Mouse (Mus musculus) MEL (cell line): ENCODE measurements at regions not wholly inside any gene's neighbourhood (a gene's known extent, or its start where the extent isn't known, plus 50 kb on each side); places are given as distances from the start of the nearest gene placed in this dataset.

Experiments
- DNase-seq: peaks from one replicate; pipeline ENCODE4 v3.0.0; 2011; ENCODE audit warnings: low read depth, low spot score
- H3K27ac ChIP-seq: 2 replicates; pipeline ENCODE4 v1.5.1; 2012; ENCODE audit warnings: low read depth, mild to moderate bottlenecking, control low read depth, low read length, moderate library complexity; ENCODE audit not compliant: control insufficient read depth
- H3K27me3 ChIP-seq, 2 experiments: fragments of 150-350 bp in 1 of 2; sonication (generic) in 1 of 2; 2 replicates each; pipeline ENCODE4 v1.6.1; 2012; ENCODE audit warnings: low read length in 2 of 2, mild to moderate bottlenecking in 2 of 2, improper control_type of control experiment in 1 of 2, moderate library complexity in 1 of 2; ENCODE audit not compliant: insufficient read depth in 2 of 2, control insufficient read depth in 1 of 2
- H3K36me3 ChIP-seq, 2 experiments: 2 replicates each; pipeline ENCODE4 v1.6.1; 2012 to 2014; ENCODE audit warnings: low read length in 2 of 2, improper control_type of control experiment in 1 of 2, inconsistent platforms in 1 of 2, mild to moderate bottlenecking in 1 of 2; ENCODE audit not compliant: insufficient read depth in 2 of 2, control insufficient read depth in 1 of 2
- H3K4me1 ChIP-seq, 2 experiments: fragments of 150-350 bp in 1 of 2; sonication (generic) in 1 of 2; 2 replicates each; pipeline ENCODE4 v1.6.1; 2012; ENCODE audit warnings: low read length in 2 of 2, improper control_type of control experiment in 1 of 2, mild to moderate bottlenecking in 1 of 2; ENCODE audit not compliant: insufficient read depth in 2 of 2, control insufficient read depth in 1 of 2
- H3K4me3 ChIP-seq, 2 experiments: fragments of 150-350 bp in 1 of 2; sonication (generic) in 1 of 2; 2 replicates each; pipeline ENCODE4 v1.5.1; 2012; ENCODE audit warnings: low read depth in 2 of 2, low read length in 2 of 2, mild to moderate bottlenecking in 2 of 2, moderate library complexity in 2 of 2, control low read depth in 1 of 2, improper control_type of control experiment in 1 of 2; ENCODE audit not compliant: control insufficient read depth in 1 of 2, insufficient read depth in 1 of 2
- H3K79me2 ChIP-seq: 2 replicates; pipeline ENCODE4 v1.6.1; 2012; ENCODE audit warnings: mild to moderate bottlenecking, low read length, moderate library complexity; ENCODE audit not compliant: control insufficient read depth, poor library complexity, insufficient read depth
- H3K9ac ChIP-seq: 2 replicates; pipeline ENCODE4 v1.6.1; 2012; ENCODE audit warnings: low read depth, mild to moderate bottlenecking, control low read depth, low read length, moderate library complexity; ENCODE audit not compliant: control insufficient read depth, poor library complexity, severe bottlenecking
- H3K9me3 ChIP-seq: fragments of 150-350 bp; sonication (generic); replicated peaks from 2 replicates; pipeline ENCODE4 v1.6.1; 2012; ENCODE audit warnings: mild to moderate bottlenecking, low read length, improper control_type of control experiment, moderate library complexity; ENCODE audit not compliant: insufficient read depth
- CHD1 ChIP-seq: IDR thresholded peaks from 2 replicates; pipeline ENCODE4 v1.6.1; 2012; ENCODE audit warnings: low read depth, mild to moderate bottlenecking, inconsistent platforms, low read length, improper control_type of control experiment
- CTCF ChIP-seq, 3 experiments: IDR thresholded peaks in 2 of 3; conservative IDR thresholded peaks in 1 of 3; 2 replicates each; pipeline ENCODE4 v1.5.1; 2011 to 2012; ENCODE audit warnings: low read length in 3 of 3, low read depth in 2 of 3, mild to moderate bottlenecking in 2 of 3, improper control_type of control experiment in 1 of 3, inconsistent platforms in 1 of 3, mixed read lengths in 1 of 3, moderate library complexity in 1 of 3; ENCODE audit not compliant: control insufficient read depth in 1 of 3, insufficient read depth in 1 of 3, poor library complexity in 1 of 3, severe bottlenecking in 1 of 3
- ELF1 ChIP-seq: IDR thresholded peaks from 2 replicates; pipeline ENCODE4 v1.6.1; 2014; ENCODE audit warnings: low read depth, mild to moderate bottlenecking, inconsistent platforms, low read length, improper control_type of control experiment, moderate library complexity
- EP300 ChIP-seq, 2 experiments: IDR thresholded peaks; 2 replicates each; pipeline ENCODE4 v1.6.1; 2011; ENCODE audit warnings: improper control_type of control experiment in 2 of 2, low read length in 2 of 2, low read depth in 1 of 2, mild to moderate bottlenecking in 1 of 2
- ETS1 ChIP-seq: IDR thresholded peaks from 2 replicates; pipeline ENCODE4 v1.6.1; 2012; ENCODE audit warnings: low read depth, mild to moderate bottlenecking, inconsistent platforms, low read length, improper control_type of control experiment, moderate library complexity
- GATA1 ChIP-seq: IDR thresholded peaks from 2 replicates; pipeline ENCODE4 v1.6.1; 2011; ENCODE audit warnings: low read depth, low read length, improper control_type of control experiment
- HCFC1 ChIP-seq: IDR thresholded peaks from 2 replicates; pipeline ENCODE4 v1.6.1; 2012; ENCODE audit warnings: low read depth, mild to moderate bottlenecking, inconsistent platforms, low read length, improper control_type of control experiment, moderate library complexity
- MAFK ChIP-seq: IDR thresholded peaks from 2 replicates; pipeline ENCODE4 v1.6.1; 2011; ENCODE audit warnings: low read depth, mild to moderate bottlenecking, low read length, improper control_type of control experiment, borderline replicate concordance
- MEF2A ChIP-seq: IDR thresholded peaks from 2 replicates; pipeline ENCODE4 v1.6.1; 2014; ENCODE audit warnings: low read depth, mild to moderate bottlenecking, inconsistent platforms, low read length, improper control_type of control experiment; ENCODE audit not compliant: poor library complexity, insufficient replicate concordance, severe bottlenecking; ENCODE audit errors: extremely low read depth
- MYB ChIP-seq: IDR thresholded peaks from 2 replicates; pipeline ENCODE4 v1.6.1; 2011; ENCODE audit warnings: mild to moderate bottlenecking, low read depth, low read length, improper control_type of control experiment
- MYC ChIP-seq: IDR thresholded peaks from 2 replicates; pipeline ENCODE4 v1.6.1; 2011; ENCODE audit warnings: low read depth, mild to moderate bottlenecking, low read length, improper control_type of control experiment, moderate library complexity
- NELFE ChIP-seq: IDR thresholded peaks from 2 replicates; pipeline ENCODE4 v1.6.1; 2011; ENCODE audit warnings: low read depth, low read length, improper control_type of control experiment
- POLR2AphosphoS5 ChIP-seq: IDR thresholded peaks from 2 replicates; pipeline ENCODE4 v1.6.1; 2012; ENCODE audit warnings: low read depth, borderline replicate concordance, mild to moderate bottlenecking, inconsistent platforms, low read length, moderate library complexity, mixed read lengths
- RAD21 ChIP-seq: IDR thresholded peaks from 2 replicates; pipeline ENCODE4 v1.6.1; 2011; ENCODE audit warnings: mild to moderate bottlenecking, low read depth, low read length, improper control_type of control experiment
- RCOR1 ChIP-seq: IDR thresholded peaks from 2 replicates; pipeline ENCODE4 v1.6.1; 2012; ENCODE audit warnings: low read depth, mild to moderate bottlenecking, inconsistent platforms, low read length, improper control_type of control experiment
- SMC3 ChIP-seq: IDR thresholded peaks from 2 replicates; pipeline ENCODE4 v1.6.1; 2011; ENCODE audit warnings: low read depth, low read length, improper control_type of control experiment
- TAL1 ChIP-seq: IDR thresholded peaks from 2 replicates; pipeline ENCODE4 v1.6.1; 2012; ENCODE audit warnings: mild to moderate bottlenecking, inconsistent platforms, low read length, moderate library complexity, mixed read lengths
- TBP ChIP-seq: IDR thresholded peaks from 2 replicates; pipeline ENCODE4 v1.8.0; 2011; ENCODE audit warnings: low read depth, low read length, improper control_type of control experiment
- TCF12 ChIP-seq: IDR thresholded peaks from 2 replicates; pipeline ENCODE4 v1.6.1; 2014; ENCODE audit warnings: low read depth, mild to moderate bottlenecking, inconsistent platforms, low read length, improper control_type of control experiment, moderate library complexity
- ZC3H11A ChIP-seq: IDR thresholded peaks from 2 replicates; pipeline ENCODE4 v1.6.1; 2012; ENCODE audit warnings: low read depth, mild to moderate bottlenecking, inconsistent platforms, low read length, improper control_type of control experiment
- ZKSCAN1 ChIP-seq: IDR thresholded peaks from 2 replicates; pipeline ENCODE4 v1.6.1; 2012; ENCODE audit warnings: low read depth, mild to moderate bottlenecking, inconsistent platforms, low read length, improper control_type of control experiment, moderate library complexity
- ZNF384 ChIP-seq: IDR thresholded peaks from 2 replicates; pipeline ENCODE4 v1.6.1; 2012; ENCODE audit warnings: low read depth, mild to moderate bottlenecking, inconsistent platforms, low read length, improper control_type of control experiment

DNA sequence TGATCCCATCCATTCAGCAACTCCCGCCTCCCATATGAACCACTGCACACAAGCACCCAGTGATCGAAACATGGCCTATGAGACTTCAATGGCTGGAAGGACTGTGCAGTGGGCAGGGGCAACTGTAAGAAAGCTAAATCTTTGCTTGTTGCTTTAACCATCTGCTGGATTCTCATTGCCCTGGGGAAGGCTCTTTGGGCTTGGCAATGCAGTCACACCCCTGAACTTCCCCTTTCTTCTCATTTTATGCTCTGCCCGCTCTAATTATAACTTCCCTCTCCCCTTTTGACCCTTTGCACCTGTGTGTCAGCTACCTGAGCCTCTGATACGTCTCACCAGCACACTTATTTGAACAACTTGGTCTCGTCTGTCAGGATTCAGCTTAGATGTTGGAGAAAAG is 70.6 kb downstream of the S1pr1 start:
- H3K9ac ChIP-seq = no peak overlapping the region
- DNase-seq = peak; percentile 80
- H3K4me1 ChIP-seq = peaks cover 4 to 16% of the 10 kb centered on the region in 2 experiments; a peak in 3 of 4 replicates
- H3K4me3 ChIP-seq = peak overlapping the region in 1 of 2 experiments; percentile 3; a peak in 2 of 4 replicates
- H3K27me3 ChIP-seq = no peaks in the 10 kb centered on the region
- H3K27ac ChIP-seq = peak overlapping the region; percentile 28; the same call in 1 of the 2 replicates
- H3K36me3 ChIP-seq = peaks cover 0 to 11% of the 10 kb centered on the region in 2 experiments; a peak in 2 of 4 replicates
- H3K9me3 ChIP-seq = no peaks in the 10 kb centered on the region
- 0 out of 2 replicates have a peak, but pooled peaks have one; percentile 34 for TF ChIP-seq RCOR1
- TF ChIP-seq ETS1 = 0 out of 2 replicates have a peak, but pooled peaks have one; percentile 22
- TF ChIP-seq TCF12 = no peak
- TF ChIP-seq CHD1 = no peak
- TF ChIP-seq EP300 (IDR thresholded peaks at IDR 0.05; ENCODE audit: low read depth in 1 of 2, low read length in 2 of 2) = 0 out of 4 replicates have a peak, but pooled peaks have one; percentile 26 to 31
- TF ChIP-seq MYB = no peak
- H3K79me2 ChIP-seq = no peaks in the 10 kb centered on the region

DNA sequence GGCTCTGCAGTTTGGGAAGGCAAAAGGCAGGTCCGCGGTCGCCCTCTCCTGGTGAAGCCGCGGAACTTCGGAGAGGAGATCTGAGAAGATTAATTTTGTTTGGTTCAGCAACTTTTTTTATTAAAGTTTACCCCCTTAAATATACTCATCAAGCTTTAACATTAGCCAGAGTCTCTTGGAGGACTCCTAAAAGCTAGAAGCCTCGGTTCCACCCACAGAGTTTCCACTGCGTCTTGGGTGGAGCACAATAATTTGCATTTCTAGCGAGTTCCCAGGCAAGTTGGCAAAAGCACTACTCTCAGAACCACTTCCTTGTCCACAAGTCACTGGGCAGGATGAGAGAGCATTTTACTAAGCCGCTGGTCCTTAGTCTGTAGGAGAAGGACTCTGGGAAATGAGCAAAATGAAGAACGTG is 72.0 kb downstream of the S1pr1 start:
- H3K9ac ChIP-seq = peak overlapping the region; percentile 60
- peaks cover 4 to 16% of the 10 kb centered on the region in 2 experiments; a peak in 3 of 4 replicates for H3K4me1 ChIP-seq
- H3K36me3 ChIP-seq = peaks cover 0 to 11% of the 10 kb centered on the region in 2 experiments; a peak in 2 of 4 replicates
- H3K27ac ChIP-seq = peak overlapping the region; percentile 40
- H3K79me2 ChIP-seq = no peaks in the 10 kb centered on the region
- H3K4me3 ChIP-seq = peak overlapping the region; percentile 53 to 86
- no peaks in the 10 kb centered on the region for H3K9me3 ChIP-seq
- H3K27me3 ChIP-seq = no peaks in the 10 kb centered on the region
- TF ChIP-seq MYC = no peak
- TF ChIP-seq ZNF384 = 0 out of 2 replicates have a peak, but pooled peaks have one; percentile 36
- TF ChIP-seq RAD21 = peak; percentile 76
- peak; percentile 58; the same call in 1 of the 2 replicates for TF ChIP-seq MAFK
- TF ChIP-seq EP300 (IDR thresholded peaks at IDR 0.05; ENCODE audit: low read depth in 1 of 2, low read length in 2 of 2) = no peak
- TF ChIP-seq ETS1 = peak; percentile 50
- TF ChIP-seq TAL1 = no peak
- TF ChIP-seq ELF1 = 0 out of 2 replicates have a peak, but pooled peaks have one; percentile 42
- TF ChIP-seq NELFE = no peak
- no peak for TF ChIP-seq ZKSCAN1
- TF ChIP-seq ZC3H11A = no peak
- 0 out of 2 replicates have a peak, but pooled peaks have one; percentile 0 for TF ChIP-seq HCFC1
- TF ChIP-seq CTCF (IDR thresholded peaks at IDR 0.05 in 2 of 3, conservative IDR thresholded peaks at IDR 0.05 in 1 of 3; ENCODE audit: control insufficient read depth in 1 of 3, insufficient read depth in 1 of 3, low read depth in 2 of 3, low read length in 3 of 3, poor library complexity in 1 of 3, severe bottlenecking in 1 of 3) = peak; percentile 70 to 88 (median 83)
- peak; percentile 62 for TF ChIP-seq SMC3
- no peak for TF ChIP-seq RCOR1
- TF ChIP-seq POLR2AphosphoS5 = no peak
- no peak for TF ChIP-seq GATA1
- no peak for TF ChIP-seq MEF2A
- no peak for TF ChIP-seq TBP
- DNase-seq = peak; percentile 91
